Comparison of ENCODE assay signal across 28 mouse cellular contexts in the genomic region with DNA sequence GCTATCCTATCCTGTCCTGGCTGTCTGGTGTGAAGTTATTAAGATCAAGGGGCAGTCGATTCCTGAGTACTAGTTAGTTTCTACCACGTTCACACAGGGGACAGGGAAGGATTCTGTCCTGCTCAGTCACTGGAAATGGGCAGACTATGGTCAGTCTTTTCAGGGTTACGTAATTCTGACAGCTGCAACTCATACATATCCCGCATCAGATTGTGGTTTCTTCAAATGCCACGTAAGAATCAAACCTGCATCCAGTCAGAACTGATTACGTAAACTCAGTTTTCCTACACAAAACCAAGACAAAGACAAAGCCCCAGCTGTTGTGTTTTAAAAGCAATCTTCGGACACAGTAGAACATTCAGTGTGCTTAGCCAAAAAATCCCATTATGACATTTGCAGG. TPM values are rescaled to one million over a fixed set of nuclear protein-coding genes. Genes with fewer than 3 reads are reported as not detected.
DNase-seq lines count a peak whose midpoint lies in the region; ATAC-seq and TF ChIP-seq lines count a peak whose summit lies in the region.
"Had no signal": no experiment of that assay in that cellular context is flagged by ENCODE, and none has a peak within 500 bp of the region (broad histone marks: within the 10 kb centered on the region; RNA-seq: fewer than 3 reads in every experiment).

No protein-coding gene starts in this region.

- H3K27me3 ChIP-seq in lung, postnatal 0 days (replicated peaks; ENCODE audit: insufficient read depth, low read length): no peaks in the 10 kb centered on the region
- no peaks in the 10 kb centered on the region for H3K27me3 ChIP-seq in limb, embryonic 10.5 days (ENCODE audit: low read depth, poor library complexity, severe bottlenecking)
- H3K27me3 ChIP-seq in intestine, postnatal 0 days (replicated peaks; ENCODE audit: control insufficient read depth, insufficient read depth, low read length): no peaks in the 10 kb centered on the region
- H3K27me3 ChIP-seq: CH12.LX; embryonic facial prominence, embryonic 13.5 days; embryonic facial prominence, embryonic 15.5 days; forebrain, embryonic 12.5 days; Patski had no signal

- WGBS in lung, postnatal 0 days: 77% methylated on average over 7 of the region's 7 CpGs
- 81% methylated on average over 7 of the region's 7 CpGs for WGBS in lung, adult 2 months
- 95% methylated on average over 7 of the region's 7 CpGs for WGBS in limb, embryonic 10.5 days
- 86% methylated on average over 7 of the region's 7 CpGs for WGBS in intestine, postnatal 0 days

- H3K9ac ChIP-seq in lung, postnatal 0 days (replicated peaks; ENCODE audit: low read depth): no peak overlapping the region
- H3K9ac ChIP-seq in intestine, postnatal 0 days (ENCODE audit: low read depth, low read length): no peak overlapping the region
- H3K9ac ChIP-seq: embryonic facial prominence, embryonic 13.5 days; embryonic facial prominence, embryonic 15.5 days; forebrain, embryonic 12.5 days had no signal

- DNase-seq in layer of hippocampus, adult 2 months (ENCODE audit: low spot score in 2 of 2): no peak
- DNase-seq in layer of hippocampus, postnatal 25 days (ENCODE audit: extremely low spot score in 1 of 2, low spot score in 1 of 2): no peak
- DNase-seq in lung, postnatal 0 days (ENCODE audit: low spot score): peak; percentile 64
- no peak for DNase-seq in lung, adult 2 months
- peak; percentile 27 for DNase-seq in limb, embryonic 10.5 days (ENCODE audit: low spot score)
- no peak for DNase-seq in kidney, adult 9 months
- DNase-seq: adrenal gland, adult 2 months; adrenal gland, postnatal 10 days; adrenal gland, postnatal 25 days; B cell, adult 2 months; cerebellum, adult 11 months; cerebellum, adult 18-20 months; cerebellum, adult 8-10 months; cerebellum, postnatal 10 days; cerebellum, postnatal 25 days; embryo, embryonic 11 days had no signal

- TF ChIP-seq EP300 in lung, postnatal 0 days (IDR thresholded peaks at IDR 0.05): 0 out of 2 replicates have a peak, but pooled peaks have one; percentile 23

- TF ChIP-seq CTCF in layer of hippocampus, adult 2 months (conservative IDR thresholded peaks at IDR 0.05): no peak
- TF ChIP-seq CTCF in lung, postnatal 0 days (IDR thresholded peaks at IDR 0.05): no peak
- TF ChIP-seq CTCF in lung, adult 2 months (IDR thresholded peaks at IDR 0.05; ENCODE audit: insufficient read depth, low read length): no peak
- no peak for TF ChIP-seq CTCF in intestine, postnatal 0 days (IDR thresholded peaks at IDR 0.05; ENCODE audit: low read depth)

- peaks cover 48% of the 10 kb centered on the region for H3K36me3 ChIP-seq in lung, postnatal 0 days (ENCODE audit: insufficient read depth, low read length)
- peaks cover 91% of the 10 kb centered on the region for H3K36me3 ChIP-seq in limb, embryonic 10.5 days
- H3K36me3 ChIP-seq in intestine, postnatal 0 days (ENCODE audit: control insufficient read depth, insufficient read depth): peaks cover 62% of the 10 kb centered on the region

- ATAC-seq in lung, postnatal 0 days: peak; percentile 21; the same call in 1 of the 2 replicates
- ATAC-seq in common myeloid progenitor, adult 5-6 weeks (replicated peaks; ENCODE audit: low read depth, poor library complexity, severe bottlenecking): 0 out of 2 replicates have a peak, but pooled peaks have one; percentile 24
- no peak for ATAC-seq in intestine, postnatal 0 days
- ATAC-seq: CD4-positive, CD25-positive, alpha-beta regulatory T cell, adult 4 months; forebrain, embryonic 14.5 days; Patski had no signal

- TF ChIP-seq POLR2A in lung, adult 2 months (IDR thresholded peaks at IDR 0.05; ENCODE audit: borderline replicate concordance, extremely low read depth, low read depth, low read length): no peak

- H3K27ac ChIP-seq in layer of hippocampus, adult 2 months: peak overlapping the region; percentile 94
- H3K27ac ChIP-seq in lung, postnatal 0 days (ENCODE audit: low read length): no peak overlapping the region
- no peak overlapping the region for H3K27ac ChIP-seq in limb, embryonic 10.5 days
- H3K27ac ChIP-seq in intestine, postnatal 0 days (ENCODE audit: low read depth, low read length): no peak overlapping the region
- H3K27ac ChIP-seq: embryonic facial prominence, embryonic 13.5 days; embryonic facial prominence, embryonic 15.5 days; forebrain, embryonic 10.5 days; forebrain, embryonic 12.5 days had no signal

- no peak overlapping the region for H3K4me3 ChIP-seq in layer of hippocampus, adult 2 months
- H3K4me3 ChIP-seq in lung, postnatal 0 days (ENCODE audit: low read depth, low read length): no peak overlapping the region
- H3K4me3 ChIP-seq in lung, adult 2 months (replicated peaks; ENCODE audit: extremely low read depth, low read depth, low read length): no peak overlapping the region
- no peak overlapping the region for H3K4me3 ChIP-seq in limb, embryonic 10.5 days
- no peak overlapping the region for H3K4me3 ChIP-seq in intestine, postnatal 0 days (ENCODE audit: low read depth, low read length)
- H3K4me3 ChIP-seq: embryonic facial prominence, embryonic 13.5 days; embryonic facial prominence, embryonic 15.5 days; erythroblast, embryonic 14.5 days; forebrain, embryonic 10.5 days; forebrain, embryonic 12.5 days had no signal

- H3K4me1 ChIP-seq in lung, postnatal 0 days (ENCODE audit: insufficient read depth, low read depth, low read length): no peaks in the 10 kb centered on the region
- no peaks in the 10 kb centered on the region; the same call in 1 of the 2 replicates for H3K4me1 ChIP-seq in lung, adult 2 months (ENCODE audit: control insufficient read depth, insufficient read depth, low read length)
- no peaks in the 10 kb centered on the region for H3K4me1 ChIP-seq in limb, embryonic 10.5 days
- peaks cover 10% of the 10 kb centered on the region; the same call in 1 of the 2 replicates for H3K4me1 ChIP-seq in intestine, postnatal 0 days (replicated peaks; ENCODE audit: control insufficient read depth, insufficient read depth, low read length)
- H3K4me1 ChIP-seq: embryonic facial prominence, embryonic 13.5 days; forebrain, embryonic 10.5 days; forebrain, embryonic 12.5 days had no signal

- H3K4me2 ChIP-seq in lung, postnatal 0 days (replicated peaks; ENCODE audit: low read depth, low read length): no peak overlapping the region
- H3K4me2 ChIP-seq in intestine, postnatal 0 days (replicated peaks; ENCODE audit: low read depth): no peak overlapping the region
- H3K4me2 ChIP-seq: embryonic facial prominence, embryonic 13.5 days; embryonic facial prominence, embryonic 15.5 days; forebrain, embryonic 12.5 days had no signal

- no peaks in the 10 kb centered on the region for H3K9me3 ChIP-seq in lung, postnatal 0 days (ENCODE audit: low read length)
- no peaks in the 10 kb centered on the region for H3K9me3 ChIP-seq in limb, embryonic 10.5 days (replicated peaks)
- H3K9me3 ChIP-seq in intestine, postnatal 0 days (ENCODE audit: control insufficient read depth): no peaks in the 10 kb centered on the region
- H3K9me3 ChIP-seq: embryonic facial prominence, embryonic 13.5 days; embryonic facial prominence, embryonic 15.5 days; forebrain, embryonic 10.5 days; forebrain, embryonic 12.5 days; G1E had no signal

RNA-seq across cellular contexts. Expression of a gene that starts 7.3 kb away (rescaled TPM):
- 10 to 100 TPM; 69.6 to 72.3 TPM for total RNA-seq in layer of hippocampus, adult 2 months (2021)
- total RNA-seq in layer of hippocampus, postnatal 25 days (2021): 10 to 100 TPM; 80.0 to 81.9 TPM
- polyA plus RNA-seq in lung, postnatal 0 days (2015; fragmentation: Nextera tagmentation; extraction: Ambion mirVana): 424 and 464 TPM in 2 replicates
- 242 and 409 TPM in 2 replicates for polyA plus RNA-seq in lung, adult 2 months (2012; rRNA removed)
- total RNA-seq in common myeloid progenitor, adult 5-6 weeks (2017): 36.6 and 48.8 TPM in 2 replicates
- 74.8 and 75.6 TPM in 2 replicates for polyA plus RNA-seq in limb, embryonic 10.5 days (2016; fragmentation: Nextera tagmentation; extraction: Ambion mirVana)
- polyA plus RNA-seq in intestine, postnatal 0 days (2015; fragmentation: Nextera tagmentation; extraction: Ambion mirVana): 231 and 241 TPM in 2 replicates

RNA-seq across cellular contexts. Expression of a gene that starts 11.2 kb away (rescaled TPM):
- 10 to 100 TPM; 11.6 to 12.8 TPM for total RNA-seq in layer of hippocampus, adult 2 months (2021)
- 10 to 100 TPM; 11.6 to 12.4 TPM for total RNA-seq in layer of hippocampus, postnatal 25 days (2021)
- 1.5 and 1.6 TPM in 2 replicates for polyA plus RNA-seq in lung, postnatal 0 days (2015; fragmentation: Nextera tagmentation; extraction: Ambion mirVana)
- 0.65 and 1.1 TPM in 2 replicates for polyA plus RNA-seq in lung, adult 2 months (2012; rRNA removed)
- 32.2 and 34.4 TPM in 2 replicates for total RNA-seq in common myeloid progenitor, adult 5-6 weeks (2017)
- 0.65 and 0.68 TPM in 2 replicates for polyA plus RNA-seq in limb, embryonic 10.5 days (2016; fragmentation: Nextera tagmentation; extraction: Ambion mirVana)
- polyA plus RNA-seq in intestine, postnatal 0 days (2015; fragmentation: Nextera tagmentation; extraction: Ambion mirVana): 0.46 and 0.76 TPM in 2 replicates

RNA-seq across cellular contexts. Expression of a gene that starts 12.0 kb away (rescaled TPM):
- 1 to 10 TPM; 3.8 to 5.4 TPM for total RNA-seq in layer of hippocampus, adult 2 months (2021)
- total RNA-seq in layer of hippocampus, postnatal 25 days (2021): 1 to 10 TPM; 2.0 to 3.0 TPM
- 1.8 and 2.2 TPM in 2 replicates for polyA plus RNA-seq in lung, postnatal 0 days (2015; fragmentation: Nextera tagmentation; extraction: Ambion mirVana)
- polyA plus RNA-seq in lung, adult 2 months (2012; rRNA removed): 0.57 and 1.0 TPM in 2 replicates
- 1.5 and 3.2 TPM in 2 replicates for total RNA-seq in common myeloid progenitor, adult 5-6 weeks (2017)
- 1.3 and 1.4 TPM in 2 replicates for polyA plus RNA-seq in limb, embryonic 10.5 days (2016; fragmentation: Nextera tagmentation; extraction: Ambion mirVana)
- 0.47 and 1.8 TPM in 2 replicates for polyA plus RNA-seq in intestine, postnatal 0 days (2015; fragmentation: Nextera tagmentation; extraction: Ambion mirVana)

RNA-seq across cellular contexts. Expression of a gene that starts 12.7 kb away (rescaled TPM):
- 100 to 1,000 TPM; 134 to 138 TPM for total RNA-seq in layer of hippocampus, adult 2 months (2021)
- total RNA-seq in layer of hippocampus, postnatal 25 days (2021): 100 to 1,000 TPM; 138 to 141 TPM
- polyA plus RNA-seq in lung, postnatal 0 days (2015; fragmentation: Nextera tagmentation; extraction: Ambion mirVana): 44.4 and 46.1 TPM in 2 replicates
- 31.3 and 32.2 TPM in 2 replicates for polyA plus RNA-seq in lung, adult 2 months (2012; rRNA removed)
- 54.6 and 101 TPM in 2 replicates for total RNA-seq in common myeloid progenitor, adult 5-6 weeks (2017)
- 164 and 168 TPM in 2 replicates for polyA plus RNA-seq in limb, embryonic 10.5 days (2016; fragmentation: Nextera tagmentation; extraction: Ambion mirVana)
- 41.4 and 45.2 TPM in 2 replicates for polyA plus RNA-seq in intestine, postnatal 0 days (2015; fragmentation: Nextera tagmentation; extraction: Ambion mirVana)

RNA-seq across cellular contexts. Expression of a gene that starts 19.9 kb away (rescaled TPM):
- total RNA-seq in layer of hippocampus, adult 2 months (2021): 1 to 10 TPM; 5.8 to 7.9 TPM
- total RNA-seq in layer of hippocampus, postnatal 25 days (2021): 10 to 100 TPM in 1 of 2 experiments, 1 to 10 TPM in 1; 5.2 to 10.5 TPM
- 2.3 and 3.4 TPM in 2 replicates for polyA plus RNA-seq in lung, postnatal 0 days (2015; fragmentation: Nextera tagmentation; extraction: Ambion mirVana)
- polyA plus RNA-seq in lung, adult 2 months (2012; rRNA removed): 0.05 TPM in 1 of 2 replicates, not detected in the other
- 0.82 TPM in 1 of 2 replicates, not detected in the other for total RNA-seq in common myeloid progenitor, adult 5-6 weeks (2017)
- not detected in 2 replicates for polyA plus RNA-seq in limb, embryonic 10.5 days (2016; fragmentation: Nextera tagmentation; extraction: Ambion mirVana)
- 0.76 and 1.3 TPM in 2 replicates for polyA plus RNA-seq in intestine, postnatal 0 days (2015; fragmentation: Nextera tagmentation; extraction: Ambion mirVana)
- polyA plus RNA-seq: adrenal gland, adult 2 months; CD4-positive, CD25-positive, alpha-beta regulatory T cell, adult 4 months; erythroblast, embryonic 14.5 days; forebrain, embryonic 10.5 days; G1E had no signal

Comparison
In these comparisons a context has a peak if more than half of its experiments do, and no peak if none do; other contexts are left out.
1. DNase-seq: peak in lung, postnatal 0 days (single experiment) and limb, embryonic 10.5 days (single experiment); none in layer of hippocampus, adult 2 months (0 of 2), layer of hippocampus, postnatal 25 days (0 of 2), lung, adult 2 months (single experiment) and kidney, adult 9 months (single experiment).